Mouse (Mus musculus) cortical plate, adult 2 months (tissue): ENCODE measurements around the gene Plcxd3.

ENCODE experiments used
- CTCF ChIP-seq: fragments of 200-500 bp; IDR thresholded peaks from 2 replicates; pipeline ENCODE4 v1.5.1; 2011; ENCODE audit warnings: mild to moderate bottlenecking, control low read depth, low read length; ENCODE audit not compliant: insufficient read depth; ENCODE audit errors: extremely low read depth
- POLR2A ChIP-seq: fragments of 200-500 bp; IDR thresholded peaks from 2 replicates; pipeline ENCODE4 v1.6.1; 2011; ENCODE audit warnings: mild to moderate bottlenecking, low read length, control low read depth; ENCODE audit not compliant: insufficient read depth; ENCODE audit errors: extremely low read depth

GRCm38 (mm10) chr15:4387774-4388173 is 12.5 kb downstream of the Plcxd3 start:
- TF ChIP-seq POLR2A = no peak
- TF ChIP-seq CTCF = no peak
